Mouse (Mus musculus) hindlimb bud, embryonic 11.5 days (tissue): ENCODE measurements around the gene Grin1.
A peak's percentile ranks its signal among the peaks of the same experiment; 100 is the strongest.
"Not testable (repeated sequence)": the region's sequence is repeated elsewhere in the genome, so short reads cannot be mapped to it uniquely, and the experiment has no call there.

Source experiments
- DNase-seq: peaks from one replicate; pipeline ENCODE4 v3.0.0-alpha.2; 2012; ENCODE audit warnings: low read depth, low spot score; ENCODE audit errors: extremely low spot score

Gene Grin1

DNA sequence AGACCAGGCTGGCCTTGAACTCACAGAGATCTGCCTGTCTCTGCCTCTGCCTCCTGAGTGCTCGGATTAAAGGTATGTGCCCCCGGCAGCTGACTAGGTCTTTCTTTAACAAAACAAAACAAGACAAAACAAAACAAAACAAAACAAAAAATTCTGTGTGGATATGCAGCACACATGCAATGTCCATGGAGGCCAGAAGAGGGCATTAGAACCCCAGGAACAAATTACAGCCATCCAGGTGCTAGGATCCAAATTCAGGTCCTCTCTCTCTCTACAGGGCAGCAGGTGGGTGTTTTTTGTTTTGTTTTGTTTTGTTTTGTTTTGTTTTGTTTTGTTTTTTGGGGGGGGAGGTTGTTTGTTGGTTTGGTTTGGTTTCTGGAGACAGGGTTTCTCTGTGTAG, 60.1 kb downstream of the Grin1 start:
- DNase-seq: no peak

GRCm38 (mm10) chr2:25257250-25257649, 61.7 kb downstream of the Grin1 start:
- DNase-seq: not testable (repeated sequence)

DNA sequence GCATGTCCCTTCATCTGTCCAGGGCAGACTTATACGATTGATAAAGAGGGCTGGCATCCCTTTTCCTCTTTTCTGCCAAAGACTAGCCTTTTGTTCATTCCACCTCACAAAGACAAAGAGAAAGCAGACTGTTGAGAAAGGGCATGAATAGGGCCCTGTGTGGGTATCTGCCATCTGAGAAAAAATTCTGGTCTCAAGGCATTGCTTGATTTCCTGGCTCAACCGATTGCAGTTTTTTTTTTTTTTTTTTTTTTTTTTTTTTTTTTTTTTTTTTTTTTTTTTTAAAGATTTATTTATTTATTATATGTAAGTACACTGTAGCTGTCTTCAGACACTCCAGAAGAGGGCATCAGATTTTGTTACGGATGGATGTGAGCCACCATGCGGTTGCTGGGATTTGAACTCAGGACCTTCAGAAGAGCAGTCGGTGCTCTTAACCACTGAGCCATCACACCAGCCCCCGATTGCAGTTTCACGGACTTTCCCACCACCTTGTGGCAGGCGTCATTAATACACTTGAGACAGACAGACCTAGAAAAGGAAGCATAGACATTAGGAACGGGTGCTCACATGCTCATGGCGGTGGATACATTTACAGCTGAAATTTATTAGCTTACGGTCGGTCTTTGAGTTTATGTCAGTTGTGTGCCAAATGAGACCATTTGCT, 62.4 kb downstream of the Grin1 start:
- not testable (repeated sequence) for DNase-seq

GRCm38 (mm10) chr2:25255284-25255779, 63.7 kb downstream of the Grin1 start, which contains the start of gene Tmem203:
Gene Tmem203, plus strand, starts transcription at chr2:25255439.
- peak; percentile 62 for DNase-seq

DNA sequence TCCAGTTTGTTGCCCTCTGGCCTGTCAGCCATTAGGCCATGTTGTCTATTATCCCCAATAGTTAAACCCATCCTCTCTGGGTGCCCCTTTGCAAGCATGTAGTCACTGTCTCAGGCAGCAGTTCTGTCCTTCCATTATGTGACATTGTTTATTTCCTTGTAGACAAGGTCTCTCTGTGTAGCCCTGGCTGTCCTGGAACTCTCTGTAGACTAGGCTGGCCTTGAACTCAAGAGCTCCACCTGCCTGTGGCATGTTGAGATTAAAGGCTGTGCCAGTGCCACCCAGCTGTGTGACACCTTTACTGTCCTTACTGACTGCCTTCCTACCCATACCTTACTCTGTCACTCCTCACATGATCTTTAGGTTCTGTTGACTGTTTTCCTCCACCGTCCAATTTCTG, 66.7 kb downstream of the Grin1 start:
- DNase-seq: no peak

- DNase-seq: no peak
These were observed 72.6 kb downstream of the Grin1 start, which contains the start of gene AL732309.1 for GRCm38 (mm10) chr2:25246183-25247072. Gene AL732309.1, minus strand, starts transcription at chr2:25246863.

DNA sequence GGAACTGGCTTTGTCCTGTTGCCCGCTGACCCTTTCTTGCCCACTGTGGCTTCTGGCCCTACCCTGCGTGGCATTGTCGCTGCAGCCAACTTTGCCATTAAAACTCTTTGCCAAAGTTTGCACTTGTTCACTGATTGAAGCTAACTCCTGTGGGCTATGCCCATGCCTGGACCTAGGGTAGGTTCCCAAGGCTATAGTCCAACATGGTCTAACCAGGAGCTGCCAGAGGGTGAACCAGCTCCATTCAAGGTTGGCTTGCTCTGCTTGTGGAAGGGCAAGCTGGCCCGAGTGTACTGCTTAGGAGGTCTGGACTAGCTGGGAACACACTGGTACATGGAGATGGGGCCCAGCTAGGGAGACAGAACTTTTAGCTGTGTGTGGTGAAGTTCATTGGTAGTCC, 74.8 kb downstream of the Grin1 start:
- no peak for DNase-seq

DNA sequence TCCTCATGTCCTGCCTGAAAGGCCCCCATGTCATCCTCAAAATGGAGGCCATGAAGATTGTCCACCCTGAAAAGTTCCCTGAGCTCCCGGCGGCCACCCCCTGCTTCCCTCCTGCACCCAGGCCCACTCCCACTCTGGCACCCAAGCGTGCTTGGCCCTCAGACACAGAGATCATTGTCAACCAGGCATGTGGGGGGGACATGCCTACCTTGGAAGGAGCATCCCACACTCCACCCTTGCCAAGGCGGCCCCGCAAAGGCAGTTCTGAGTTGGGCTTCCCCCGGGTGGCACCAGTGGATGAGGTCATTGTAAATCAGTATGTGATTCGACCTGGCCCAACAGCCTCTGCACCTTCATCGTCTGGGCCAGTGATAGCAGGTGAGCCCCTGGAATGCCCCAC, 75.6 kb downstream of the Grin1 start:
- DNase-seq: no peak

DNA sequence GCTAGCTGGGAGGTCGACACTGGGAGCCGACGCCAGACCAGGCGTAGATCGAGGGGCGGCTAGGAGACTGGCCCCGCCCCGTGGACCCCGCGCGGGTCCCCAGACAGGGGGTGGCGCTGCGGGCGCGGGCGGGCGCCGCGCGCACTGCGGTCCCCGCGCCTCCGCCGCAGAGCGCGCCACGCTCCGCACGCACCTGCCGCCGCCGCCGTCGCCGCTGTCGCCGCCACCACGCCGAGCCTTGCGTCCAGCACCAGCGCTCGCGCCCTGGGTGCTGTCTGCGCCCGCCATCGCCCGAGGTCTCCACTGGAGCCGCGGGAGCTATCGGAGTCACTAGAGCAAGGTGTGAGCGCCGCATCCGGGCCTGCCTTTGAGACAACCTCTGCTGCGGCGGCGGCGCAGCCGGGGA, 76.9 kb downstream of the Grin1 start, which contains the start of the genes Rnf208 and Cysrt1:
Gene Rnf208 (plus strand): TSS at position 155 of the 406 bp plus-strand sequence.
Gene Cysrt1 (minus strand): TSS at position 352 of the 406 bp plus-strand sequence.
- DNase-seq: no peak

- no peak for DNase-seq
These were observed 77.6 kb downstream of the Grin1 start for GRCm38 (mm10) chr2:25241438-25241775.
